ENCODE assay signal across 8 mouse cellular contexts in genomic region chr13:102906661-102907009, GRCm38 (mm10).
DNase-seq lines count a peak whose midpoint lies in the region; ATAC-seq and TF ChIP-seq lines count a peak whose summit lies in the region.

No protein-coding gene starts in this region.

- TF ChIP-seq CTCF in gastrocnemius, adult 2 months (IDR thresholded peaks at IDR 0.05): no peak
- TF ChIP-seq CTCF in testis, adult 2 months (IDR thresholded peaks at IDR 0.05; ENCODE audit: control insufficient read depth, insufficient read depth, insufficient replicate concordance, low read depth, low read length): no peak

- no peaks in the 10 kb centered on the region for H3K27me3 ChIP-seq in testis, adult 2 months (ENCODE audit: control insufficient read depth, insufficient read depth, low read length)
- H3K27me3 ChIP-seq in liver, embryonic 13.5 days: no peaks in the 10 kb centered on the region

- peak overlapping the region; percentile 74 for H3K4me3 ChIP-seq in gastrocnemius, adult 2 months
- H3K4me3 ChIP-seq in testis, adult 2 months (ENCODE audit: control insufficient read depth, low read depth, low read length): peak overlapping the region; percentile 69
- H3K4me3 ChIP-seq in liver, embryonic 13.5 days (replicated peaks): peak overlapping the region; percentile 67

- WGBS in liver, embryonic 13.5 days (ENCODE audit: insufficient replicate concordance): 10% methylated on average over 9 of the region's 9 CpGs

- peak overlapping the region; percentile 89 for H3K27ac ChIP-seq in gastrocnemius, adult 2 months
- no peak overlapping the region for H3K27ac ChIP-seq in testis, adult 2 months (ENCODE audit: control insufficient read depth, insufficient read depth, low read depth, low read length)
- H3K27ac ChIP-seq in liver, embryonic 13.5 days: peak overlapping the region; percentile 50; the same call in 1 of the 2 replicates

- peak overlapping the region; percentile 86 for H3K4me2 ChIP-seq in liver, embryonic 13.5 days

- intact Hi-C loops in gastrocnemius, adult 2 months (cut with DNase I): loop anchor here (5.0 kb wide), 2 partner anchors 41 to 206 kb away; no protein-coding TSS in a partner anchor

- no peaks in the 10 kb centered on the region for H3K9me3 ChIP-seq in liver, embryonic 13.5 days (replicated peaks)

- H3K4me1 ChIP-seq in testis, adult 2 months (ENCODE audit: control insufficient read depth, insufficient read depth, low read length): peaks cover 7% of the 10 kb centered on the region
- H3K4me1 ChIP-seq in liver, embryonic 13.5 days (replicated peaks): peaks cover 21% of the 10 kb centered on the region

- DNase-seq in gastrocnemius, adult 2 months: no peak
- DNase-seq in gastrocnemius, postnatal 25 days: no peak
- DNase-seq in testis, postnatal 10 days (ENCODE audit: low spot score): no peak
- DNase-seq in liver, embryonic 13.5 days: no peak
- no peak for DNase-seq in urinary bladder, postnatal 14 days (ENCODE audit: low spot score)
- no peak for DNase-seq in c-Kit-positive CD71-positive TER-119-positive erythroid progenitor cells, embryonic 14.5 days (ENCODE audit: low spot score)
- no peak for DNase-seq in right cerebral cortex, postnatal 25 days

- peak overlapping the region; percentile 66 for H3K9ac ChIP-seq in liver, embryonic 13.5 days

- no peaks in the 10 kb centered on the region for H3K36me3 ChIP-seq in testis, adult 2 months (ENCODE audit: control insufficient read depth, insufficient read depth, low read length)
- H3K36me3 ChIP-seq in liver, embryonic 13.5 days: no peaks in the 10 kb centered on the region

- TF ChIP-seq POLR2A in testis, adult 2 months (IDR thresholded peaks at IDR 0.05; ENCODE audit: control insufficient read depth, low read depth, low read length): no peak

- ATAC-seq in liver, embryonic 13.5 days (ENCODE audit: low read depth): no peak
